Mouse (Mus musculus) macrophage (primary cell): ENCODE data around the gene Gm7544. TPM values are rescaled to one million over a fixed set of nuclear protein-coding genes. Genes with fewer than 3 reads are reported as not detected.
"Not testable (repeated sequence)": the region's sequence is repeated elsewhere in the genome, so short reads cannot be mapped to it uniquely, and the experiment has no call there.

Experiments
- H3K27ac ChIP-seq: fragments of 350-480 bp; formaldehyde crosslinking; 2 replicates; pipeline ENCODE4 v1.9.0; 2021
- H3K36me3 ChIP-seq: fragments of 350-480 bp; formaldehyde crosslinking; 2 replicates; pipeline ENCODE4 v1.9.0; 2021; ENCODE audit errors: inconsistent target
- H3K4me3 ChIP-seq: fragments of 350-480 bp; formaldehyde crosslinking; 2 replicates; pipeline ENCODE4 v1.9.0; 2021; ENCODE audit errors: inconsistent target
- H3K79me2 ChIP-seq: fragments of 350-480 bp; formaldehyde crosslinking; 2 replicates; pipeline ENCODE4 v1.9.0; 2021; ENCODE audit errors: inconsistent target
- WGBS: methylation state at CpG from one replicate; pipeline ENCODE4 v1.1.7; 2026; ENCODE audit warnings: inconsistent platforms; ENCODE audit not compliant: missing documents; 5-methylcytosine and 5-hydroxymethylcytosine counted together
- polyA plus RNA-seq: library from polyadenylated mRNA; stranded (reverse); fragments of 250-400 nt; gene quantifications from 3 replicates; pipeline ENCODE4 v1.2.4, GENCODE M21; 2018; ENCODE audit warnings: inconsistent platforms
- total RNA-seq, 78 experiments: library from RNA; depleted of rRNA; stranded (reverse); fragments of 250-400 nt; gene quantifications; 1 replicate in 9 of 78; 2 replicates in 24 of 78; 3 replicates in 43 of 78; 4 replicates in 2 of 78; pipeline ENCODE4 v1.2.4; 2018; ENCODE audit warnings: inconsistent platforms in 56 of 78

The Gm7544 gene
- not detected for total RNA-seq (2018; cell fraction: chromatin; rRNA removed)
- total RNA-seq (2018; cell fraction: cytosol; rRNA removed): not detected
- not detected for total RNA-seq (2018; cell fraction: nucleus; rRNA removed)
- not detected in 3 replicates for polyA plus RNA-seq

- H3K4me3 ChIP-seq, H3K79me2 ChIP-seq, H3K36me3 ChIP-seq, H3K27ac ChIP-seq: not testable (repeated sequence)
Measured at GRCm38 (mm10) chr1:82955913-82956312, at the start of gene Gm7544. Gm7544 (minus strand) TSS chr1:82956013.

GRCm38 (mm10) chr1:83000306-83000705, 44.5 kb upstream of the Gm7544 start, which contains the start of gene Gm47959:
Gm47959 (plus strand) TSS chr1:83000548.
- H3K4me3 ChIP-seq, H3K79me2 ChIP-seq, H3K36me3 ChIP-seq, H3K27ac ChIP-seq: not testable (repeated sequence)
- WGBS: 86% methylated on average over 1 of the region's 9 CpGs

- no peaks in the 10 kb centered on the region for H3K79me2 ChIP-seq
- H3K36me3 ChIP-seq: no peaks in the 10 kb centered on the region
- no peak overlapping the region for H3K27ac ChIP-seq
- 88% methylated on average over 3 of the region's 3 CpGs for whole genome bisulfite sequencing
- no peak overlapping the region for H3K4me3 ChIP-seq
Measured at GRCm38 (mm10) chr1:82993947-82994346, 38.1 kb upstream of the Gm7544 start.

- H3K27ac ChIP-seq: no peak overlapping the region
- H3K79me2 ChIP-seq: no peaks in the 10 kb centered on the region
- H3K36me3 ChIP-seq: no peaks in the 10 kb centered on the region
- WGBS: 87% methylated on average over 6 of the region's 6 CpGs
- no peak overlapping the region for H3K4me3 ChIP-seq
Measured at GRCm38 (mm10) chr1:82992093-82992492, 36.3 kb upstream of the Gm7544 start.

GRCm38 (mm10) chr1:82991596-82991995, 35.8 kb upstream of the Gm7544 start:
- H3K36me3 ChIP-seq: no peaks in the 10 kb centered on the region
- WGBS: 93% methylated on average over 3 of the region's 3 CpGs

GRCm38 (mm10) chr1:82991062-82991461, 35.2 kb upstream of the Gm7544 start:
- 87% methylated on average over 4 of the region's 4 CpGs for WGBS
- Histone ChIP-seq H3K79me2 (no peaks in the 10 kb centered on the region), H3K4me3 (no peak overlapping the region), H3K27ac (no peak overlapping the region), H3K36me3 (no peaks in the 10 kb centered on the region)

More at GRCm38 (mm10) chr1:82991596-82991995, 35.8 kb upstream of the Gm7544 start:
- no peak overlapping the region for H3K27ac ChIP-seq
- H3K79me2 ChIP-seq: no peaks in the 10 kb centered on the region
- H3K4me3 ChIP-seq: no peak overlapping the region

- no peak overlapping the region for H3K27ac ChIP-seq
- 18% methylated on average over 4 of the region's 4 CpGs for WGBS
- H3K4me3 ChIP-seq: no peak overlapping the region
- no peaks in the 10 kb centered on the region for H3K79me2 ChIP-seq
- no peaks in the 10 kb centered on the region for H3K36me3 ChIP-seq
Measured at GRCm38 (mm10) chr1:82987530-82988198, 31.9 kb upstream of the Gm7544 start.

- H3K27ac ChIP-seq: no peak overlapping the region
- no peaks in the 10 kb centered on the region for H3K36me3 ChIP-seq
- no peak overlapping the region for H3K4me3 ChIP-seq
- 92% methylated on average over 6 of the region's 6 CpGs for WGBS
- H3K79me2 ChIP-seq: no peaks in the 10 kb centered on the region
Measured at GRCm38 (mm10) chr1:82986738-82987137, 30.9 kb upstream of the Gm7544 start.

GRCm38 (mm10) chr1:82977840-82978239, 22.0 kb upstream of the Gm7544 start:
- Histone ChIP-seq H3K4me3 (no peak overlapping the region), H3K79me2 (no peaks in the 10 kb centered on the region), H3K36me3 (no peaks in the 10 kb centered on the region), H3K27ac (no peak overlapping the region)

- Histone ChIP-seq H3K36me3 (no peaks in the 10 kb centered on the region), H3K79me2 (no peaks in the 10 kb centered on the region), H3K27ac (no peak overlapping the region), H3K4me3 (no peak overlapping the region)
- 51% methylated on average over 5 of the region's 5 CpGs for WGBS
Measured at GRCm38 (mm10) chr1:82975750-82976149, 19.9 kb upstream of the Gm7544 start.

- no peaks in the 10 kb centered on the region for H3K79me2 ChIP-seq
- H3K36me3 ChIP-seq: no peaks in the 10 kb centered on the region
- no peak overlapping the region for H3K27ac ChIP-seq
- 56% methylated on average over 9 of the region's 9 CpGs for WGBS
- H3K4me3 ChIP-seq: no peak overlapping the region
Measured at GRCm38 (mm10) chr1:82974342-82974741, 18.5 kb upstream of the Gm7544 start.

- H3K79me2 ChIP-seq: no peaks in the 10 kb centered on the region
- WGBS: 69% methylated on average over 6 of the region's 6 CpGs
- H3K36me3 ChIP-seq: no peaks in the 10 kb centered on the region
- H3K4me3 ChIP-seq: no peak overlapping the region
- no peak overlapping the region for H3K27ac ChIP-seq
Measured at GRCm38 (mm10) chr1:82973901-82974300, 18.1 kb upstream of the Gm7544 start.

- no peak overlapping the region for H3K27ac ChIP-seq
- H3K36me3 ChIP-seq: no peaks in the 10 kb centered on the region
- WGBS: 100% methylated on average over 1 of the region's 1 CpGs
- H3K4me3 ChIP-seq: no peak overlapping the region
- H3K79me2 ChIP-seq: no peaks in the 10 kb centered on the region
Measured at GRCm38 (mm10) chr1:82973244-82973643, 17.4 kb upstream of the Gm7544 start.

GRCm38 (mm10) chr1:82972046-82972445, 16.2 kb upstream of the Gm7544 start:
- WGBS: 65% methylated on average over 4 of the region's 4 CpGs
- H3K4me3 ChIP-seq: no peak overlapping the region
- H3K79me2 ChIP-seq: no peaks in the 10 kb centered on the region
- no peak overlapping the region for H3K27ac ChIP-seq
- no peaks in the 10 kb centered on the region for H3K36me3 ChIP-seq

- WGBS: 75% methylated on average over 3 of the region's 3 CpGs
- Histone ChIP-seq H3K79me2 (no peaks in the 10 kb centered on the region), H3K36me3 (no peaks in the 10 kb centered on the region), H3K4me3 (no peak overlapping the region), H3K27ac (no peak overlapping the region)
Measured at GRCm38 (mm10) chr1:82966413-82966812, 10.6 kb upstream of the Gm7544 start.
